Mouse (Mus musculus) macrophage (primary cell): ENCODE results near the gene Olfr988. TPM values are rescaled to one million over a fixed set of nuclear protein-coding genes. Genes with fewer than 3 reads are reported as not detected.
"Not testable (repeated sequence)": the region's sequence is repeated elsewhere in the genome, so short reads cannot be mapped to it uniquely, and the experiment has no call there.

ENCODE experiments used
- H3K27ac ChIP-seq: fragments of 350-480 bp; formaldehyde crosslinking; 2 replicates; pipeline ENCODE4 v1.9.0; 2021
- H3K36me3 ChIP-seq: fragments of 350-480 bp; formaldehyde crosslinking; 2 replicates; pipeline ENCODE4 v1.9.0; 2021; ENCODE audit errors: inconsistent target
- H3K4me3 ChIP-seq: fragments of 350-480 bp; formaldehyde crosslinking; 2 replicates; pipeline ENCODE4 v1.9.0; 2021; ENCODE audit errors: inconsistent target
- H3K79me2 ChIP-seq: fragments of 350-480 bp; formaldehyde crosslinking; 2 replicates; pipeline ENCODE4 v1.9.0; 2021; ENCODE audit errors: inconsistent target
- WGBS: methylation state at CpG from one replicate; pipeline ENCODE4 v1.1.7; 2026; ENCODE audit warnings: inconsistent platforms; ENCODE audit not compliant: missing documents; 5-methylcytosine and 5-hydroxymethylcytosine counted together
- polyA plus RNA-seq: library from polyadenylated mRNA; stranded (reverse); fragments of 250-400 nt; gene quantifications from 3 replicates; pipeline ENCODE4 v1.2.4, GENCODE M21; 2018; ENCODE audit warnings: inconsistent platforms
- total RNA-seq, 78 experiments: library from RNA; depleted of rRNA; stranded (reverse); fragments of 250-400 nt; gene quantifications; 1 replicate in 9 of 78; 2 replicates in 24 of 78; 3 replicates in 43 of 78; 4 replicates in 2 of 78; pipeline ENCODE4 v1.2.4; 2018; ENCODE audit warnings: inconsistent platforms in 56 of 78

Gene Olfr988
- not detected for total RNA-seq (2018; cell fraction: chromatin; rRNA removed)
- total RNA-seq (2018; cell fraction: cytosol; rRNA removed), result not detected
- not detected for total RNA-seq (2018; cell fraction: nucleus; rRNA removed)
- polyA plus RNA-seq, result not detected in 3 replicates

DNA sequence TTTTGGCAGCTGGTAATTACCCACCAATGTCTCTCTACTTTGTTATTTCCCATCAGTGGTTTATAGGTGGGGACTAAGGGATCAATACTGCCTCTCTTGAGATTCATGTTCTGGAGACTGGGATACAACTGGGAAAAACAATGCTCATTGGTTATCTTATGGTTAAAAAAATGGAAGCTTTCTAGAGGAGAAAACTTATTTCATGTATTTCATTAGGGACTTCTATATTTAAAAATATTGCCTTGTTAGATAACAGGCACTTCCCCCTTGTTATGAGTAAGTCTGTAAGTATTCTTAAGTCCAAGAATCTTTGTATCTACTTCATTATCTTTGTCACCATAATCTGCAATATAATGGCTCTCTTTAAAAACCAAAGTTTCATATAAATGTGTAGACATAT lies at the start of gene Olfr988:
Gene Olfr988, minus strand, starts transcription at position 101 of the 400 bp plus-strand sequence.
- not testable (repeated sequence) for H3K27ac ChIP-seq, H3K4me3 ChIP-seq, H3K36me3 ChIP-seq, H3K79me2 ChIP-seq

DNA sequence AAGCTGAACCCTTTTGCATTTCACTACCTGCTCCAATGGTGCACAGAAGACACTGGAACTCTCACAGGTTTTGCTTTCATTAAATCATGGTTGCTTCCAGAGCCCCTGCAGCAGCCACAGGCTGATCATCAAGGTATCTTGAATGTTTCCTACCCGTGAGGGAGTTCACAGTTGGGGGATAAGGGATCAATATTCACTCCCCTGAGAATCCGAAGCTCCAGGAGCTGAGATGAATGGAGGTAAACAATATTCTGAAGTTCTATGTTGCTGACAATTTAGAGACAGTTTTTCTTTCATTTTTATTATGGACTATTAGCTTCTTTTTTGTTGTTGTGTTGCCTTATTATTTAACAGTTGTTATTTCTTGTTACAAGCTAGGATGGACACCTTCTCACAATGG lies 46.3 kb upstream of the Olfr988 start, which contains the start of gene Olfr992:
Gene Olfr992, minus strand, starts transcription at position 101 of the 400 bp plus-strand sequence.
- Histone ChIP-seq H3K4me3 (no peak within 1 kb of the TSS), H3K36me3 (no peaks in the 10 kb centered on the region), H3K79me2 (no peaks in the 10 kb centered on the region), H3K27ac (no peak within 1 kb of the TSS)
- 53% methylated on average over 2 of the region's 2 CpGs for WGBS

DNA sequence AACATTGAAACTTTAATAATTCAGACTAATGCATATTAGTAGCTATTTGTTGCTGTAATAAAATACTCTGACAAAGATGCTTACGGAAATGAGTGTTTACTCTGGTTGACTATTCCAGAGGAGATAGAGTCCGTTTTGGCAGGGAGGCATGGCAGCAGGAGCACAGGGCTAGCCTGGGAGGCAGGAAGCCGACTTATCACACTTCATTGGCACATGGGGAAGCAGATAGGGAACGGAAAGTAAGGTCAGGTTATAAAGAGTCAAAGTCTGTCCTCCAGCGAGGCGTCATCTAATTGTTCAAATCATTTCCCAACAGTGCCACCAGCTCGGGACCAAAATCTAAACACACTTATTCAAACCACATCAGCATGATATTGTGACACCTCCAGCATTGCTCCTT lies 23.1 kb downstream of the Olfr988 start:
- 46% methylated on average over 7 of the region's 7 CpGs for WGBS
- no peaks in the 10 kb centered on the region for H3K79me2 ChIP-seq
- H3K4me3 ChIP-seq, result no peak overlapping the region
- no peak overlapping the region for H3K27ac ChIP-seq
- no peaks in the 10 kb centered on the region for H3K36me3 ChIP-seq

DNA sequence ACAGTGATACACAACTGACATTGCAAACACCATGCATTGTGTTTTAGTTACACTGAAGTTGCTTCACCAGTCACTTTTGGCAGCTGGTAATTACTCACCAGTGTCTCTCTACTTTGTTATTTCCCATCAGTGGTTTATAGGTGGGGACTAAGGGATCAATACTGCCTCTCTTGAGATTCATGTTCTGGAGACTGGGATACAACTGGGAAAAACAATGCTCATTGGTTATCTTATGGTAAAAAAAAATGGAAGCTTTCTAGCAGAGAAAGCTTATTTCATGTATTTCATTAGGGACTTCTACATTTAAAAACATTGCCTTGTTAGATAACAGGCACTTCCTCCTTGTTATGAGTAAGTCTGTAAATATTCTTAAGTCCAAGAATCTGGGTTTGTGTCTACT lies 23.8 kb downstream of the Olfr988 start, which contains the start of gene Olfr987:
Gene Olfr987, minus strand, starts transcription at position 101 of the 400 bp plus-strand sequence.
- not testable (repeated sequence) for H3K27ac ChIP-seq, H3K79me2 ChIP-seq, H3K4me3 ChIP-seq, H3K36me3 ChIP-seq

DNA sequence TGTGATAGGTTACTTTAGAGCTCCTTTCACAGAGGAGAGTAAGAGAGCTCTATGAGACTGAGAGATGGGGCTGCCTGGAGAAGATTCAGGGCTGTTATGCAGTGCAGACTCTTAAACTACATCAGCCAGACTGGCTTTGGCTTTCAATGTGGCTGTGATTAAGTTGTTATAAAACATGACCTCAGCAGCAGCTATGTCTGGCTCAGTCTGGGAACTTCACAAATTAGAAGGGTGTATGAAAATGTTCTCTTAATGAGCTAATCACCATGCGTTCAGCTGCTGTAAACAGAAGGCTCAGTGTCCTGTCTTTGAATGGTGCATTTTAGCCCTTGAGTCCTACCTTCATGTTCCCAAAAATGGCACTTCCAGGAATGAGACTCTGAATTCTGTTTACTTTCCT lies 43.9 kb downstream of the Olfr988 start:
- Histone ChIP-seq H3K27ac (no peak overlapping the region), H3K36me3 (no peaks in the 10 kb centered on the region), H3K4me3 (no peak overlapping the region), H3K79me2 (no peaks in the 10 kb centered on the region)
- 95% methylated on average over 1 of the region's 1 CpGs for WGBS

Other genes starting within 250 kb of the Olfr988 start
- gene Aplnr, start 227.0 kb downstream of the Olfr988 start, polyA plus RNA-seq, result 0.07 TPM in 1 of 3 replicates, not detected in the others
- gene Lrrc55, start 166.0 kb downstream of the Olfr988 start, polyA plus RNA-seq, result not detected in 3 replicates
- not detected in 3 replicates for gene Olfr987, start 23.9 kb downstream of the Olfr988 start, polyA plus RNA-seq
- not detected in 3 replicates for gene Olfr992, start 46.2 kb upstream of the Olfr988 start, polyA plus RNA-seq
- gene Olfr993, start 51.6 kb upstream of the Olfr988 start, polyA plus RNA-seq, result not detected in 3 replicates
- not detected in 3 replicates for gene Olfr994, start 73.2 kb upstream of the Olfr988 start, polyA plus RNA-seq
- not detected in 3 replicates for gene Olfr995, start 80.4 kb upstream of the Olfr988 start, polyA plus RNA-seq
- gene 4833423E24Rik, start 155.8 kb upstream of the Olfr988 start, polyA plus RNA-seq, result not detected in 3 replicates
- not detected in 3 replicates for gene Olfr996, start 216.0 kb upstream of the Olfr988 start, polyA plus RNA-seq
- not detected in 3 replicates for gene Olfr998, start 225.7 kb upstream of the Olfr988 start, polyA plus RNA-seq
- gene Olfr1000, start 248.7 kb upstream of the Olfr988 start, polyA plus RNA-seq, result not detected in 3 replicates